Mouse (Mus musculus): ENCODE measurements at regions not wholly inside any gene's neighbourhood (a gene's known extent, or its start where the extent isn't known, plus 50 kb on each side); places are given as distances from the start of the nearest gene placed in this dataset.

GRCm38 (mm10) chr1:57545792-57546685 is 139.1 kb upstream of the Tyw5 start:
- Histone ChIP-seq H3K4me1 (ENCODE audit: control insufficient read depth, insufficient read depth, low read length) (0 out of 2 replicates have a peak, but pooled peaks cover 4% of the 10 kb centered on the region), H3K36me3 (ENCODE audit: control insufficient read depth, insufficient read depth, low read length) (no peaks in the 10 kb centered on the region), H3K4me3 (replicated peaks; ENCODE audit: low read length) (no peak overlapping the region), H3K27me3 (ENCODE audit: control insufficient read depth, insufficient read depth, low read length) (no peaks in the 10 kb centered on the region), H3K9me3 (replicated peaks; ENCODE audit: control insufficient read depth, low read length) (no peaks in the 10 kb centered on the region), H3K9ac (ENCODE audit: low read length) (no peak overlapping the region), H3K27ac (ENCODE audit: low read length) (no peak overlapping the region), H3K4me2 (ENCODE audit: low read depth, low read length) (no peak overlapping the region)
- WGBS: 47% methylated on average over 14 of the region's 14 CpGs
- no peak for ATAC-seq (ENCODE audit: insufficient read depth, low FRiP score)

GRCm38 (mm10) chr1:57561517-57561916 is 154.6 kb upstream of the Tyw5 start:
- 83% methylated on average over 2 of the region's 2 CpGs for WGBS
- no peak overlapping the region for H3K9ac ChIP-seq (ENCODE audit: low read length)
- no peaks in the 10 kb centered on the region for H3K9me3 ChIP-seq (replicated peaks; ENCODE audit: control insufficient read depth, low read length)
- no peak overlapping the region for H3K4me3 ChIP-seq (replicated peaks; ENCODE audit: low read length)
- no peak overlapping the region for H3K4me2 ChIP-seq (ENCODE audit: low read depth, low read length)
- no peaks in the 10 kb centered on the region for H3K27me3 ChIP-seq (ENCODE audit: control insufficient read depth, insufficient read depth, low read length)
- ATAC-seq (ENCODE audit: insufficient read depth, low FRiP score): no peak
- no peak overlapping the region for H3K27ac ChIP-seq (ENCODE audit: low read length)
- no peaks in the 10 kb centered on the region for H3K4me1 ChIP-seq (ENCODE audit: control insufficient read depth, insufficient read depth, low read length)
- no peaks in the 10 kb centered on the region for H3K36me3 ChIP-seq (ENCODE audit: control insufficient read depth, insufficient read depth, low read length)

GRCm38 (mm10) chr1:57564676-57565075 is 157.8 kb upstream of the Tyw5 start:
- H3K27me3 ChIP-seq (ENCODE audit: control insufficient read depth, insufficient read depth, low read length): no peaks in the 10 kb centered on the region
- H3K9me3 ChIP-seq (replicated peaks; ENCODE audit: control insufficient read depth, low read length): no peaks in the 10 kb centered on the region
- H3K36me3 ChIP-seq (ENCODE audit: control insufficient read depth, insufficient read depth, low read length): no peaks in the 10 kb centered on the region
- H3K9ac ChIP-seq (ENCODE audit: low read length): no peak overlapping the region
- no peak overlapping the region for H3K4me3 ChIP-seq (replicated peaks; ENCODE audit: low read length)
- ATAC-seq (ENCODE audit: insufficient read depth, low FRiP score): no peak
- no peaks in the 10 kb centered on the region for H3K4me1 ChIP-seq (ENCODE audit: control insufficient read depth, insufficient read depth, low read length)
- H3K27ac ChIP-seq (ENCODE audit: low read length): no peak overlapping the region
- no peak overlapping the region for H3K4me2 ChIP-seq (ENCODE audit: low read depth, low read length)
- 39% methylated on average over 5 of the region's 5 CpGs for WGBS

- Histone ChIP-seq H3K4me2 (ENCODE audit: low read depth, low read length) (no peak overlapping the region), H3K4me1 (ENCODE audit: control insufficient read depth, insufficient read depth, low read length) (no peaks in the 10 kb centered on the region), H3K27ac (ENCODE audit: low read length) (no peak overlapping the region), H3K4me3 (replicated peaks; ENCODE audit: low read length) (no peak overlapping the region), H3K9me3 (replicated peaks; ENCODE audit: control insufficient read depth, low read length) (no peaks in the 10 kb centered on the region), H3K36me3 (ENCODE audit: control insufficient read depth, insufficient read depth, low read length) (no peaks in the 10 kb centered on the region), H3K27me3 (ENCODE audit: control insufficient read depth, insufficient read depth, low read length) (no peaks in the 10 kb centered on the region), H3K9ac (ENCODE audit: low read length) (no peak overlapping the region)
- WGBS: 71% methylated on average over 5 of the region's 5 CpGs
- ATAC-seq (ENCODE audit: insufficient read depth, low FRiP score): no peak
These were observed 165.2 kb upstream of the Tyw5 start for GRCm38 (mm10) chr1:57572097-57572496.

- H3K27me3 ChIP-seq (ENCODE audit: control insufficient read depth, insufficient read depth, low read length): no peaks in the 10 kb centered on the region
- H3K4me1 ChIP-seq (ENCODE audit: control insufficient read depth, insufficient read depth, low read length): no peaks in the 10 kb centered on the region
- no peak overlapping the region for H3K4me3 ChIP-seq (replicated peaks; ENCODE audit: low read length)
- ATAC-seq (ENCODE audit: insufficient read depth, low FRiP score): no peak
- WGBS: 57% methylated on average over 6 of the region's 6 CpGs
- H3K4me2 ChIP-seq (ENCODE audit: low read depth, low read length): no peak overlapping the region
- H3K9me3 ChIP-seq (replicated peaks; ENCODE audit: control insufficient read depth, low read length): no peaks in the 10 kb centered on the region
- H3K9ac ChIP-seq (ENCODE audit: low read length): no peak overlapping the region
- no peak overlapping the region for H3K27ac ChIP-seq (ENCODE audit: low read length)
- no peaks in the 10 kb centered on the region for H3K36me3 ChIP-seq (ENCODE audit: control insufficient read depth, insufficient read depth, low read length)
These were observed 166.9 kb upstream of the Tyw5 start for GRCm38 (mm10) chr1:57573829-57574228.

GRCm38 (mm10) chr1:57574530-57574929 is 167.6 kb upstream of the Tyw5 start:
- Histone ChIP-seq H3K36me3 (ENCODE audit: control insufficient read depth, insufficient read depth, low read length) (no peaks in the 10 kb centered on the region), H3K4me1 (ENCODE audit: control insufficient read depth, insufficient read depth, low read length) (no peaks in the 10 kb centered on the region), H3K27me3 (ENCODE audit: control insufficient read depth, insufficient read depth, low read length) (no peaks in the 10 kb centered on the region), H3K27ac (ENCODE audit: low read length) (no peak overlapping the region), H3K4me2 (ENCODE audit: low read depth, low read length) (no peak overlapping the region), H3K9ac (ENCODE audit: low read length) (no peak overlapping the region), H3K4me3 (replicated peaks; ENCODE audit: low read length) (no peak overlapping the region), H3K9me3 (replicated peaks; ENCODE audit: control insufficient read depth, low read length) (no peaks in the 10 kb centered on the region)
- WGBS: 96% methylated on average over 6 of the region's 6 CpGs
- no peak for ATAC-seq (ENCODE audit: insufficient read depth, low FRiP score)

- H3K36me3 ChIP-seq (ENCODE audit: control insufficient read depth, insufficient read depth, low read length): no peaks in the 10 kb centered on the region
- no peak overlapping the region for H3K4me2 ChIP-seq (ENCODE audit: low read depth, low read length)
- WGBS: 86% methylated on average over 5 of the region's 5 CpGs
- no peak overlapping the region for H3K9ac ChIP-seq (ENCODE audit: low read length)
- ATAC-seq (ENCODE audit: insufficient read depth, low FRiP score): no peak
- no peaks in the 10 kb centered on the region for H3K4me1 ChIP-seq (ENCODE audit: control insufficient read depth, insufficient read depth, low read length)
- H3K9me3 ChIP-seq (replicated peaks; ENCODE audit: control insufficient read depth, low read length): no peaks in the 10 kb centered on the region
- H3K4me3 ChIP-seq (replicated peaks; ENCODE audit: low read length): no peak overlapping the region
- no peaks in the 10 kb centered on the region for H3K27me3 ChIP-seq (ENCODE audit: control insufficient read depth, insufficient read depth, low read length)
- no peak overlapping the region for H3K27ac ChIP-seq (ENCODE audit: low read length)
These were observed 169.3 kb upstream of the Tyw5 start for GRCm38 (mm10) chr1:57576066-57576753.

GRCm38 (mm10) chr1:57579086-57579485 is 172.2 kb upstream of the Tyw5 start:
- no peaks in the 10 kb centered on the region for H3K27me3 ChIP-seq (ENCODE audit: control insufficient read depth, insufficient read depth, low read length)
- no peaks in the 10 kb centered on the region for H3K4me1 ChIP-seq (ENCODE audit: control insufficient read depth, insufficient read depth, low read length)
- no peak overlapping the region for H3K9ac ChIP-seq (ENCODE audit: low read length)
- H3K4me3 ChIP-seq (replicated peaks; ENCODE audit: low read length): no peak overlapping the region
- peak overlapping the region; percentile 69 for H3K27ac ChIP-seq (ENCODE audit: low read length)
- no peak overlapping the region for H3K4me2 ChIP-seq (ENCODE audit: low read depth, low read length)
- no peaks in the 10 kb centered on the region for H3K36me3 ChIP-seq (ENCODE audit: control insufficient read depth, insufficient read depth, low read length)
- peak; percentile 72; the same call in 1 of the 2 replicates for ATAC-seq (ENCODE audit: insufficient read depth, low FRiP score)
- 45% methylated on average over 3 of the region's 3 CpGs for WGBS
- H3K9me3 ChIP-seq (replicated peaks; ENCODE audit: control insufficient read depth, low read length): no peaks in the 10 kb centered on the region
